Comparison of ENCODE assay signal across 7 mouse cellular contexts in the genomic region with DNA sequence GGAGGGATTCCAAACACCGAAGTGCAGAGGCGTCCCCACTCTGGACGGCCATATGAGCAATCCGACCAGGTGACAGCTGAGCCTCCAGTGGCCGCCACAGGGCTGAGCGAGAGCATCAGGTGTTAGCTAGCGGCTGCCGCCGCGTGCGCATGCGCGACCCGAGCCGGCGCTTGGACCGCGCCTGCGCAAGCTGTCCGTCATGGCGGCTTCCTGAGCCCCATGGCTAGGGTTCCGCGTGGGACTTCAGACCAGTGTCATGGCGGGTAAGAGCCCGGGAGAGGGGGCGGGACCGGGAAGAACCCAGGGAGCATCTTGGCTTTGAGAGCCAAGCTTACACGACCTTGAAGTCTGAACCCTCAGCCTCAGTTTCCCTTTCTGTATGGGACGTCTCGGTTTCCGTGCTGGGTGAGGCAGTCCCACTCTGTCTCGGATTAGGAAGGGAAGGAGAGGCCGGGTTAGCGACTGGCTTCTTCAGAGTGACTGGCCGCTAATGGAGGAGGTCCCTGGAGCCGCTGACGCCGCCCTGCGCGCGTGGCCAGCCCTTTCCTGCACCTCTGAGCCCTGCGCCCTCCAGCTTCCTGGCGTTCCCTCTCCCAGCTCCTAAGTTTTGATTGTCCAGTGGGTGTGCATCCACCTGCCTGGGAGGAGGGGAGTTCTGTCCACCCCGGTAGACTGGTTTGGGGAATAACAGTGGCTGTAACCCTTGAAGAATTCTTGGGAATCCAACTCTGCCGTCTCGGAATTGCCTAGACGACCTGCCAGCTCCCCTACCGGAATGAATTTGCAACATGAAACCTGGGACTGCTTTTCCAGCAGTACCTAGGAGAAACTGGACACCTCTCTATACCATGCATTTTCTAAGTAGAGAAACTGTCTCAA. TPM values are rescaled to one million over a fixed set of nuclear protein-coding genes. Genes with fewer than 3 reads are reported as not detected.
DNase-seq lines count a peak whose midpoint lies in the region; ATAC-seq lines count a peak whose summit lies in the region.

A gene (plus strand): TSS at position 186 of the 879 bp plus-strand sequence.

- DNase-seq in adrenal gland, postnatal 25 days = peak; percentile 91
- DNase-seq in heart, adult 11 months = peak; percentile 99
- peak; percentile 91 for DNase-seq in kidney, adult 18-20 months
- DNase-seq in limb, embryonic 11.5 days (ENCODE audit: low spot score) = peak; percentile 91
- peak; percentile 97 for DNase-seq in midbrain, embryonic 14.5 days
- DNase-seq in spleen, adult 18-20 months = peak; percentile 86

- H3K9ac ChIP-seq in embryonic facial prominence, embryonic 12.5 days = peak within 1 kb of the TSS; percentile 60
- peak within 1 kb of the TSS; percentile 77 for H3K9ac ChIP-seq in limb, embryonic 11.5 days (ENCODE audit: low read length)
- peak within 1 kb of the TSS; percentile 69 for H3K9ac ChIP-seq in midbrain, embryonic 14.5 days (replicated peaks; ENCODE audit: low read length)

- no peaks in the 10 kb centered on the region for H3K9me3 ChIP-seq in embryonic facial prominence, embryonic 12.5 days
- H3K9me3 ChIP-seq in limb, embryonic 11.5 days (ENCODE audit: control insufficient read depth, low read length) = no peaks in the 10 kb centered on the region
- H3K9me3 ChIP-seq in midbrain, embryonic 14.5 days (ENCODE audit: control insufficient read depth, low read length) = no peaks in the 10 kb centered on the region

- H3K27me3 ChIP-seq in embryonic facial prominence, embryonic 12.5 days = no peaks in the 10 kb centered on the region
- H3K27me3 ChIP-seq in limb, embryonic 11.5 days (ENCODE audit: control insufficient read depth, insufficient read depth, low read length) = no peaks in the 10 kb centered on the region
- H3K27me3 ChIP-seq in midbrain, embryonic 14.5 days (ENCODE audit: control insufficient read depth, insufficient read depth, low read length) = no peaks in the 10 kb centered on the region

- H3K4me1 ChIP-seq in embryonic facial prominence, embryonic 12.5 days = peaks cover 6% of the 10 kb centered on the region; the same call in 1 of the 2 replicates
- H3K4me1 ChIP-seq in limb, embryonic 11.5 days (ENCODE audit: control insufficient read depth, insufficient read depth, low read length) = peaks cover 3% of the 10 kb centered on the region
- peaks cover 5% of the 10 kb centered on the region for H3K4me1 ChIP-seq in midbrain, embryonic 14.5 days (ENCODE audit: control insufficient read depth, insufficient read depth, low read length)

- H3K4me2 ChIP-seq in embryonic facial prominence, embryonic 12.5 days (replicated peaks) = peak within 1 kb of the TSS; percentile 61
- H3K4me2 ChIP-seq in limb, embryonic 11.5 days (ENCODE audit: low read depth, severe bottlenecking) = peak within 1 kb of the TSS; percentile 63
- H3K4me2 ChIP-seq in midbrain, embryonic 14.5 days (ENCODE audit: low read length) = peak within 1 kb of the TSS; percentile 78

- peak within 1 kb of the TSS; percentile 88 for H3K27ac ChIP-seq in embryonic facial prominence, embryonic 12.5 days
- H3K27ac ChIP-seq in limb, embryonic 11.5 days (replicated peaks; ENCODE audit: low read depth, low read length) = peak within 1 kb of the TSS; percentile 83
- peak within 1 kb of the TSS; percentile 15 for H3K27ac ChIP-seq in midbrain, embryonic 14.5 days (replicated peaks; ENCODE audit: low read depth, low read length)

- H3K36me3 ChIP-seq in embryonic facial prominence, embryonic 12.5 days = no peaks in the 10 kb centered on the region
- H3K36me3 ChIP-seq in limb, embryonic 11.5 days (ENCODE audit: control insufficient read depth, insufficient read depth, low read length) = no peaks in the 10 kb centered on the region
- 0 out of 2 replicates have a peak, but pooled peaks cover 3% of the 10 kb centered on the region for H3K36me3 ChIP-seq in midbrain, embryonic 14.5 days (ENCODE audit: control insufficient read depth, insufficient read depth, low read length)

- WGBS in embryonic facial prominence, embryonic 12.5 days = under 1% methylated on average over 48 of the region's 48 CpGs
- WGBS in limb, embryonic 11.5 days = under 1% methylated on average over 48 of the region's 48 CpGs
- under 1% methylated on average over 48 of the region's 48 CpGs for WGBS in midbrain, embryonic 14.5 days

- ATAC-seq in embryonic facial prominence, embryonic 12.5 days (ENCODE audit: insufficient number of reproducible peaks, insufficient read depth, low FRiP score, low TSS enrichment) = peak; percentile 97
- peak; percentile 99 for ATAC-seq in limb, embryonic 11.5 days (ENCODE audit: insufficient number of reproducible peaks, low FRiP score, low TSS enrichment, low read depth)
- ATAC-seq in midbrain, embryonic 14.5 days (ENCODE audit: low FRiP score, low TSS enrichment) = peak; percentile 98

- peak within 1 kb of the TSS; percentile 63 for H3K4me3 ChIP-seq in embryonic facial prominence, embryonic 12.5 days
- peak within 1 kb of the TSS; percentile 55 for H3K4me3 ChIP-seq in limb, embryonic 11.5 days (ENCODE audit: low read depth, low read length)
- H3K4me3 ChIP-seq in midbrain, embryonic 14.5 days (replicated peaks; ENCODE audit: low read depth, low read length) = peak within 1 kb of the TSS; percentile 60

RNA-seq across cellular contexts. Expression of the gene that starts here (rescaled TPM):
- total RNA-seq in adrenal gland, postnatal 25 days (2021) = 11.7 and 18.3 TPM in 2 replicates
- 16.2 and 21.4 TPM in 2 replicates for polyA plus RNA-seq in embryonic facial prominence, embryonic 12.5 days (2016; fragmentation: Nextera tagmentation; extraction: Ambion mirVana)
- polyA plus RNA-seq in limb, embryonic 11.5 days (2014; fragmentation: Nextera tagmentation; extraction: Ambion mirVana) = 14.1 and 17.4 TPM in 2 replicates
- 44.4 and 73.1 TPM in 2 replicates for polyA plus RNA-seq in midbrain, embryonic 14.5 days (2014; fragmentation: Nextera tagmentation; extraction: Ambion mirVana)

Comparison
In these comparisons a context has a peak if more than half of its experiments do, and no peak if none do; other contexts are left out.
1. Peak in every context shown above with its lines: DNase-seq, ATAC-seq, H3K4me3 ChIP-seq and H3K27ac ChIP-seq.
2. H3K27ac ChIP-seq: peak in every context shown above with its lines; median percentile 88 in embryonic facial prominence, embryonic 12.5 days; 83 in limb, embryonic 11.5 days; 15 in midbrain, embryonic 14.5 days.